Mouse (Mus musculus) stomach, postnatal 0 days (tissue): ENCODE data around the gene Themis.

Experiments
- CTCF ChIP-seq: IDR thresholded peaks from 2 replicates; pipeline ENCODE4 v1.5.1; 2016; ENCODE audit warnings: antibody characterized with exemption, low read depth, mild to moderate bottlenecking, moderate library complexity
- EP300 ChIP-seq: optimal IDR thresholded peaks from 2 replicates; pipeline ENCODE3; 2016; ENCODE audit warnings: antibody characterized with exemption

DNA sequence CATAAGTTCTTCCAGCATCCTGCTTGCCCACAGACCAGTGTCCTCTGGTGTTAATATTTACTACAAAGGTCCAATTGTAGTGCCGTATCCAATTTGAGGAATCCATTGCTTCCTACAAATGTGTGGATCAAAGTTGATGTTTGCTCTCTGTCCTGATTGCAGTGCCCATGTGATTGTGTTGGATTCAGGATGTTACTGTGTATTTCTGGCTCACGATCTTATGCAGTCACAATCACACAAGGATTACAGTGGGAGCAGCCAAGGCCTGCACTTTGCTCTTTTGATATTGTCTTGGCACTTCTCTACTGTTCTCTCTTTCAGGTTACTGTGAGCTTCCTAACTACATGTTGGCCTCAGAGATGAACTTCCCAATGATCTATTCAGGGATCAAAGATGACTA lies 20.3 kb upstream of the Themis start:
- TF ChIP-seq CTCF (no peak), EP300 (no peak)
